Mouse (Mus musculus) stomach, embryonic 14.5 days (tissue): ENCODE data around the gene Trim62. TPM values are rescaled to one million over a fixed set of nuclear protein-coding genes. Genes with fewer than 3 reads are reported as not detected.

Experiments used
- polyA plus RNA-seq: library from polyadenylated mRNA; unstranded; fragments of >200 nt; fragmentation: Nextera tagmentation; extraction: Ambion mirVana; gene quantifications from 2 replicates; pipeline ENCODE4 v1.2.1, GENCODE M21; 2014

Trim62 gene
- polyA plus RNA-seq, 1 experiment from 2014 or later: 5.2 TPM

Other genes with a start within 250 kb of the Trim62 start
- 20.3 and 22.9 TPM in 2 replicates for gene Phc2, start 228.9 kb upstream of the Trim62 start, polyA plus RNA-seq
- gene A3galt2, start 128.2 kb upstream of the Trim62 start, polyA plus RNA-seq: 0.20 and 0.27 TPM in 2 replicates
- 31.2 and 32.3 TPM in 2 replicates for gene Zfp362, start 77.5 kb upstream of the Trim62 start, polyA plus RNA-seq
- gene Azin2, start 78.9 kb downstream of the Trim62 start, polyA plus RNA-seq: 17.6 and 19.1 TPM in 2 replicates
- 123 and 127 TPM in 2 replicates for gene Ak2, start 108.4 kb downstream of the Trim62 start, polyA plus RNA-seq
- 6.9 and 7.2 TPM in 2 replicates for gene Rnf19b, start 174.7 kb downstream of the Trim62 start, polyA plus RNA-seq
- gene Tmem54, start 222.0 kb downstream of the Trim62 start, polyA plus RNA-seq: 20.9 and 22.6 TPM in 2 replicates
- 1.1 and 2.0 TPM in 2 replicates for gene Hpca, start 238.5 kb downstream of the Trim62 start, polyA plus RNA-seq